Mouse (Mus musculus) myocyte (in vitro differentiated cells): ENCODE measurements at regions not wholly inside any gene's neighbourhood (a gene's known extent, or its start where the extent isn't known, plus 50 kb on each side); places are given as distances from the start of the nearest gene placed in this dataset.

Source experiments
- H3K27me3 ChIP-seq: one replicate; pipeline ENCODE4 v1.6.1; 2011; ENCODE audit not compliant: control insufficient read depth, insufficient read depth, insufficient read length
- H3K36me3 ChIP-seq: one replicate; pipeline ENCODE4 v1.6.1; 2011; ENCODE audit not compliant: control insufficient read depth, insufficient read depth
- H3K4me2 ChIP-seq: one replicate; pipeline ENCODE4 v1.6.1; 2011; ENCODE audit warnings: low read depth, control low read depth
- H3K4me3 ChIP-seq: one replicate; pipeline ENCODE4 v1.5.1; 2011; ENCODE audit warnings: mild to moderate bottlenecking, control low read depth, moderate library complexity
- H3K79me2 ChIP-seq: one replicate; pipeline ENCODE4 v1.6.1; 2011; ENCODE audit not compliant: control insufficient read depth, insufficient read depth
- H3ac ChIP-seq: one replicate; pipeline ENCODE4 v1.6.1; 2011; ENCODE audit not compliant: control insufficient read depth, insufficient read length
- CEBPB ChIP-seq: IDR thresholded peaks from 2 replicates; pipeline ENCODE4 v1.6.1; 2011; ENCODE audit warnings: mild to moderate bottlenecking, moderate library complexity; ENCODE audit not compliant: poor library complexity, insufficient read depth, severe bottlenecking
- E2F4 ChIP-seq: IDR thresholded peaks from one replicate; pipeline ENCODE4 v1.6.1; 2011; ENCODE audit warnings: mild to moderate bottlenecking, control low read depth, moderate library complexity; ENCODE audit not compliant: insufficient read depth
- MAX ChIP-seq: IDR thresholded peaks from one replicate; pipeline ENCODE4 v1.6.1; 2011; ENCODE audit warnings: low read depth, mild to moderate bottlenecking, control low read depth
- MYOD1 ChIP-seq, 3 experiments: IDR thresholded peaks; one replicate each; pipeline ENCODE4 v1.6.1; 2011; ENCODE audit warnings: control low read depth in 2 of 3, low read depth in 2 of 3, mild to moderate bottlenecking in 2 of 3, moderate library complexity in 1 of 3; ENCODE audit not compliant: insufficient read length in 2 of 3, control insufficient read depth in 1 of 3
- MYOG ChIP-seq, 3 experiments: IDR thresholded peaks; one replicate each; pipeline ENCODE4 v1.6.1; 2011; ENCODE audit warnings: control low read depth in 2 of 3, low read depth in 2 of 3, mild to moderate bottlenecking in 2 of 3; ENCODE audit not compliant: insufficient read length in 2 of 3, control insufficient read depth in 1 of 3, insufficient read depth in 1 of 3
- POLR2A ChIP-seq: IDR thresholded peaks from one replicate; pipeline ENCODE4 v1.6.1; 2011; ENCODE audit warnings: low read depth, mild to moderate bottlenecking, control low read depth, moderate library complexity; ENCODE audit not compliant: insufficient read length
- POLR2AphosphoS2 ChIP-seq: IDR thresholded peaks from one replicate; pipeline ENCODE4 v1.6.1; 2011; ENCODE audit warnings: low read depth, control low read depth; ENCODE audit not compliant: insufficient read length
- REST ChIP-seq: IDR thresholded peaks from one replicate; pipeline ENCODE4 v1.6.1; 2011; ENCODE audit warnings: mild to moderate bottlenecking, control low read depth, moderate library complexity; ENCODE audit not compliant: insufficient read depth, insufficient read length
- SRF ChIP-seq: IDR thresholded peaks from one replicate; pipeline ENCODE4 v1.6.1; 2011; ENCODE audit warnings: low read depth; ENCODE audit not compliant: control insufficient read depth, insufficient read length
- TCF12 ChIP-seq: IDR thresholded peaks from one replicate; pipeline ENCODE4 v1.6.1; 2011; ENCODE audit warnings: mild to moderate bottlenecking, control low read depth; ENCODE audit not compliant: poor library complexity, insufficient read depth, severe bottlenecking
- TCF3 ChIP-seq: IDR thresholded peaks from one replicate; pipeline ENCODE4 v1.6.1; 2011; ENCODE audit warnings: low read depth, control low read depth; ENCODE audit not compliant: insufficient read length
- USF1 ChIP-seq: IDR thresholded peaks from one replicate; pipeline ENCODE4 v1.6.1; 2011; ENCODE audit warnings: low read depth, mild to moderate bottlenecking, control low read depth, moderate library complexity

DNA sequence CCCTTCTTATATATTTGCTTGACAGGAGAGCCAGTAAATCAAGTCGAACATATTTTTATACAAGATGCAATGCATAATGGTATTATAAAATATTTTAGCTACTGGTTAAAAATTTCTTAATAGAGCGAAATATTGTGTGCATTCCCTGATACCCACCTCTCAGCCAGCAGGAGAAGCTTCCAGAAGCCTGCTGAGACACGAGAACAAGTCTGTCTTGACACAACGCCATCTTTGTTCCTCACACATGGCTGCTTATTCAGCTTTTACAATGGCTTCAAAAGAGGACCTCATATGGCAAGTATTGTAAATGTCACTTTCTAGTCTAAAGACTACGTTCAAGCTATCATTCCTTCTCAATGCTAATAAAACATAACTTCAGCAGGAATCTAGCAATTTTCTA, 217.1 kb upstream of the Sptlc3 start:
- Histone ChIP-seq H3K36me3 (no peaks in the 10 kb centered on the region), H3ac (no peak overlapping the region), H3K4me3 (no peak overlapping the region), H3K27me3 (no peaks in the 10 kb centered on the region), H3K4me2 (no peak overlapping the region), H3K79me2 (no peaks in the 10 kb centered on the region)
- no peak for TF ChIP-seq POLR2A
- TF ChIP-seq CEBPB: no peak
- TF ChIP-seq REST: no peak
- TF ChIP-seq MAX: no peak
- no peak for TF ChIP-seq TCF3
- TF ChIP-seq SRF: no peak
- no peak for TF ChIP-seq MYOD1 (IDR thresholded peaks at IDR 0.05; ENCODE audit: control insufficient read depth in 1 of 3, insufficient read length in 2 of 3, low read depth in 2 of 3)
- TF ChIP-seq USF1: no peak
- no peak for TF ChIP-seq MYOG (IDR thresholded peaks at IDR 0.05; ENCODE audit: control insufficient read depth in 1 of 3, insufficient read depth in 1 of 3, insufficient read length in 2 of 3, low read depth in 2 of 3)
- no peak for TF ChIP-seq TCF12
- TF ChIP-seq POLR2AphosphoS2: no peak
- TF ChIP-seq E2F4: no peak

DNA sequence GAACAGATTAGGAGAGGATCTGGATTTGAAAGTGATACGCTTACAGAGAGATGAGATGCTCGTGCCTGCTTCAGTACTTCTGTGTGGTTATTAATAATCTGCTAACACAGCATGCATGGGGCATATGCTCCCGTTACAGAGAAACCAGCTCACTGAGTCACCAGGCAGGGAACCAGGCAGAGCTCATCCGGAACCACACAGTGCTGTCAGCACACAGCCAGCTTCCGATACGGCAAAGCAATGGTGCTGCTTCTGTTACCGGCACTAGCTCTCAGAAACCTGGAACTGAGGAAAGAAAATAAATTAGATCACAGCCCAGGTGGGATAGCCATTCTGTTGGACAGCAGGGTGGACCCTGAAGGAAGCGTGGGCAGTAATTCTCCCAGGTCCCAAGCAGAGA, 216.1 kb upstream of the Sptlc3 start:
- no peak overlapping the region for H3K4me3 ChIP-seq
- TF ChIP-seq CEBPB: no peak
- no peak for TF ChIP-seq USF1
- no peak for TF ChIP-seq TCF12
- no peak for TF ChIP-seq POLR2AphosphoS2
- no peak for TF ChIP-seq MYOG (IDR thresholded peaks at IDR 0.05; ENCODE audit: control insufficient read depth in 1 of 3, insufficient read depth in 1 of 3, insufficient read length in 2 of 3, low read depth in 2 of 3)
- no peak for TF ChIP-seq E2F4
- TF ChIP-seq SRF: no peak
- TF ChIP-seq POLR2A: no peak
- no peak for TF ChIP-seq MAX
- TF ChIP-seq MYOD1 (IDR thresholded peaks at IDR 0.05; ENCODE audit: control insufficient read depth in 1 of 3, insufficient read length in 2 of 3, low read depth in 2 of 3): no peak
- no peak for TF ChIP-seq REST
- TF ChIP-seq TCF3: no peak
- H3K27me3 ChIP-seq: no peaks in the 10 kb centered on the region
- H3K79me2 ChIP-seq: no peaks in the 10 kb centered on the region
- no peak overlapping the region for H3ac ChIP-seq
- no peak overlapping the region for H3K4me2 ChIP-seq
- no peaks in the 10 kb centered on the region for H3K36me3 ChIP-seq

DNA sequence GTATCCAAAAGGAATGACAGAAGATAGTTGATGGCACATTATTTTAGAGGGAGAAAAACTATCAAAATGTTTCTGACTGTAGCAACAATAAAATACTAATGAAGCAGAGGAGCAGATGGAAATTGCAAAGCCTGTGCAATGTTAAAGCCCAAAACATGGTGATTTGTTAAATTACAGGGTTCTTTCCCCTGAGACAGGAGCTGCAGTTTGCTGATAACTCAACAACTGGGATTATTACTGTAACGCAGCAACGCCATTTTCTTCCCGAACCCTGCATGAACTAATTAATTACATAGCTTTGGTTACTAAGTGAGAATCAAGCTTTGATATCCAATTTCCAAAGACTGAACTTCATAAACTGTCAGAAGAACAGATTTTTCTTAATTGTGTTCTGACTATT, 212.7 kb upstream of the Sptlc3 start:
- no peaks in the 10 kb centered on the region for H3K36me3 ChIP-seq
- no peaks in the 10 kb centered on the region for H3K27me3 ChIP-seq
- TF ChIP-seq USF1 (no peak), REST (no peak), MAX (no peak), POLR2AphosphoS2 (no peak), MYOG (IDR thresholded peaks at IDR 0.05; ENCODE audit: control insufficient read depth in 1 of 3, insufficient read depth in 1 of 3, insufficient read length in 2 of 3, low read depth in 2 of 3) (no peak), TCF12 (no peak), E2F4 (no peak), CEBPB (no peak), TCF3 (no peak), MYOD1 (IDR thresholded peaks at IDR 0.05; ENCODE audit: control insufficient read depth in 1 of 3, insufficient read length in 2 of 3, low read depth in 2 of 3) (no peak), POLR2A (no peak), SRF (no peak)
- H3K4me2 ChIP-seq: no peak overlapping the region
- no peaks in the 10 kb centered on the region for H3K79me2 ChIP-seq
- H3K4me3 ChIP-seq: no peak overlapping the region
- no peak overlapping the region for H3ac ChIP-seq

DNA sequence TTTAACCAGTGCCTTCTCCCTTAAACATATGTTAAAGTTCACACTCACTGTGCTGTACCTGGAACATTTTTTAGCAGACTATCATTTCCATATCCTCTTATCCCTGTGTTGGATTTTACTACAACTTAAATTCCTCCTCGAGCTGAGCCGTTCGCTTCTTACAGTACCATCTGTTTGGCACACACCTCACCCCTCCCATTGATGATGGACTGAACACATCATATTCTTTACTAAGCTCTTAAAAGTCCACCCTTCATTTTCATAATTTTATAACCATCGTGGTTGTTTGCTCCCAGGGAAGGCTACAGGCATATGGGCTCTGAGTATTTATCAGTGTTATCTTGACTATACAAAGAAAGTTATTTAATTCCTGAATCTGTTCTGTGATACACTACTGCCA, 209.4 kb upstream of the Sptlc3 start:
- H3K36me3 ChIP-seq: no peaks in the 10 kb centered on the region
- H3K27me3 ChIP-seq: no peaks in the 10 kb centered on the region
- H3ac ChIP-seq: no peak overlapping the region
- TF ChIP-seq POLR2AphosphoS2: no peak
- no peak for TF ChIP-seq E2F4
- TF ChIP-seq CEBPB: no peak
- no peak for TF ChIP-seq USF1
- TF ChIP-seq TCF3: no peak
- no peak for TF ChIP-seq TCF12
- H3K4me2 ChIP-seq: no peak overlapping the region
- no peaks in the 10 kb centered on the region for H3K79me2 ChIP-seq
- H3K4me3 ChIP-seq: no peak overlapping the region

DNA sequence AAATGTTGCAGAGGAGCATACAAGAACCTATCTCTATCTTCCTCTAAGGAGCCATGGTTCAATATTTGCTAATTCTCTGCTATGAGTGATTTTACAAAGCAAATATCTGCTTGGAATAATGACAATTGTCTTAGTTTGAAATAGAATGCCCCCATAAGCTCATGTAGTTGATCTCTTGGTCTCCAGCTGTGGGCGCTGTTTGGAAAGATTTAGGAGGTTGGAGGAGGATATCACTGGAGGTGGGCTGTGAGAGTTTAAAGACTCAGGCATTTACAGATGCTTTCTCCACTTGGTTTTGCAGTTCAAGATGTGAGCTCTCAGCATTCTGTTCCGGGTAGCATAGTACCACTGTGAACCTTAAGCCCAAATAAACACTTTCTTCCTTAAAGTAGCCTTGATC, 207.3 kb upstream of the Sptlc3 start:
- Histone ChIP-seq H3K4me3 (no peak overlapping the region), H3K36me3 (no peaks in the 10 kb centered on the region), H3K27me3 (no peaks in the 10 kb centered on the region), H3K79me2 (no peaks in the 10 kb centered on the region), H3ac (no peak overlapping the region), H3K4me2 (no peak overlapping the region)
- TF ChIP-seq MAX (no peak), CEBPB (no peak), SRF (no peak), TCF3 (no peak), TCF12 (no peak), USF1 (no peak), MYOD1 (IDR thresholded peaks at IDR 0.05; ENCODE audit: control insufficient read depth in 1 of 3, insufficient read length in 2 of 3, low read depth in 2 of 3) (no peak), E2F4 (no peak), POLR2A (no peak), REST (no peak), POLR2AphosphoS2 (no peak), MYOG (IDR thresholded peaks at IDR 0.05; ENCODE audit: control insufficient read depth in 1 of 3, insufficient read depth in 1 of 3, insufficient read length in 2 of 3, low read depth in 2 of 3) (no peak)
